Mouse (Mus musculus): ENCODE measurements at regions not wholly inside any gene's neighbourhood (a gene's known extent, or its start where the extent isn't known, plus 50 kb on each side); places are given as distances from the start of the nearest gene placed in this dataset.
"Not testable (repeated sequence)": the region's sequence is repeated elsewhere in the genome, so short reads cannot be mapped to it uniquely, and the experiment has no call there.

- DNase-seq (ENCODE audit: low read depth, low spot score), result no peak
Measured at GRCm38 (mm10) chr13:79654115-79654514, 1229.1 kb upstream of the Arrdc3 start.

- DNase-seq (ENCODE audit: low read depth, low spot score), result no peak
Measured at GRCm38 (mm10) chr13:79654646-79655045, 1228.5 kb upstream of the Arrdc3 start.

GRCm38 (mm10) chr13:79668796-79669195, 1214.4 kb upstream of the Arrdc3 start:
- not testable (repeated sequence) for DNase-seq (ENCODE audit: low read depth, low spot score)

GRCm38 (mm10) chr13:79673358-79673757, 1209.8 kb upstream of the Arrdc3 start:
- peak; percentile 10 for DNase-seq (ENCODE audit: low read depth, low spot score)

GRCm38 (mm10) chr13:79697847-79698625, 1185.1 kb upstream of the Arrdc3 start:
- no peak for DNase-seq (ENCODE audit: low read depth, low spot score)

GRCm38 (mm10) chr13:79699521-79699920, 1183.7 kb upstream of the Arrdc3 start:
- DNase-seq (ENCODE audit: low read depth, low spot score), result peak; percentile 6
